Mouse (Mus musculus) bone marrow macrophage, adult 2 months (primary cell): ENCODE results near the gene B230217C12Rik. TPM values are rescaled to one million over a fixed set of nuclear protein-coding genes. Genes with fewer than 3 reads are reported as not detected.
"Not testable (repeated sequence)": the region's sequence is repeated elsewhere in the genome, so short reads cannot be mapped to it uniquely, and the experiment has no call there.

Source experiments
- H3K27ac ChIP-seq: 2 replicates; pipeline ENCODE4 v1.5.1; 2012; ENCODE audit warnings: low read depth, low read length; ENCODE audit not compliant: insufficient read depth
- H3K4me1 ChIP-seq: 2 replicates; pipeline ENCODE4 v1.6.1; 2012; ENCODE audit warnings: low read length; ENCODE audit not compliant: control insufficient read depth, insufficient read depth
- H3K4me3 ChIP-seq: 2 replicates; pipeline ENCODE4 v1.5.1; 2012; ENCODE audit warnings: mild to moderate bottlenecking, low read length, moderate library complexity; ENCODE audit not compliant: insufficient read depth
- CTCF ChIP-seq: IDR thresholded peaks from 2 replicates; pipeline ENCODE4 v1.5.1; 2012; ENCODE audit warnings: low read depth, mild to moderate bottlenecking, low read length, moderate library complexity
- POLR2A ChIP-seq: IDR thresholded peaks from 2 replicates; pipeline ENCODE4 v1.6.1; 2012; ENCODE audit warnings: mild to moderate bottlenecking, low read depth, low read length, borderline replicate concordance
- polyA plus RNA-seq: library from polyadenylated mRNA; stranded (reverse); fragments of >200 nt; gene quantifications from 2 replicates; pipeline ENCODE4 v1.2.4, GENCODE M21; 2012; ENCODE audit not compliant: missing spikeins, insufficient read depth, insufficient read length

Gene B230217C12Rik
- polyA plus RNA-seq, 1 experiment, result 1.8 TPM

DNA sequence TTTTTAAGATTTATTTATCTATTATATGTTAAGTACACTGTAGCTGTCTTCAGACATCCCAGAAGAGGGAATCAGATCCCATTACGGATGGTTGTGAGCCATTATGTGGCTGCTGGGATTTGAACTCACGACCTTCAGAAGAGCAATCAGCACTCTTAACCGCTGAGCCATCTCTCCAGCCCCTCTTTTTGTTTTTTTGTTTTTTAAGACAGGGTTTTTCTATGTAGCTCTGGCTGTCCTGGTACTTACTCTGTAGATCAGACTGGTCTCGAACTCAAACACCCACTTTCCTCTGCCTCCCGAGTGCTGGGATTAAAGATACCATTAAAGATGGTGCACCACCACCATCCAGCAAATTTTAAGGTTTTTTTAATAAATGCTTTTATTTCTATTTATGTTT is 24.8 kb downstream of the B230217C12Rik start:
- H3K4me1 ChIP-seq, result no peaks in the 10 kb centered on the region
- TF ChIP-seq CTCF (no peak), POLR2A (no peak)
- H3K27ac ChIP-seq, result no peak overlapping the region
- H3K4me3 ChIP-seq, result no peak overlapping the region

- Histone ChIP-seq H3K4me1 (no peaks in the 10 kb centered on the region), H3K4me3 (no peak overlapping the region), H3K27ac (no peak overlapping the region)
- no peak for TF ChIP-seq CTCF
These were observed 25.7 kb downstream of the B230217C12Rik start for GRCm38 (mm10) chr11:97866091-97866888.

DNA sequence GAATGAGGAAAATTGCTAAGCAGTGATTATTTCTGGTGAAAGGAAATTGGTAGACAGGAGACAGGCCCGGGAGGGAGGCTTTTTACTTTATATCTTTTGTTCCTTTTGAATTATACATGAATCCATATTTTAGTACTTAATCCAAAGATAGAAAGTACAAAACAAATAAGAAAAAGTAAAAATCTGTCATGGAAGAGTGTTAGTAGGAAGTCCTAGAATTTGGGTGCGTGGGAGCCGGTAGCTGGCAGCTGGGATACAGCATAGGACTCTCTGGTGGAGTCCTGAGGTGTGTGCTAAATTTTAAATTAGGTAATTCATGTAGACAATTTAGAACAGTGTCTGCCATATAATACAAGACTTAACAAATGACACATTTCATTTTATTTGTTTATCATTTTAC is 27.0 kb downstream of the B230217C12Rik start:
- no peaks in the 10 kb centered on the region for H3K4me1 ChIP-seq
- H3K27ac ChIP-seq, result no peak overlapping the region
- no peak overlapping the region for H3K4me3 ChIP-seq
- TF ChIP-seq POLR2A (no peak), CTCF (no peak)

GRCm38 (mm10) chr11:97872378-97872777 is 31.8 kb downstream of the B230217C12Rik start:
- not testable (repeated sequence) for H3K4me3 ChIP-seq, H3K4me1 ChIP-seq, H3K27ac ChIP-seq

GRCm38 (mm10) chr11:97874396-97874795 is 33.8 kb downstream of the B230217C12Rik start:
- no peak for TF ChIP-seq CTCF
- TF ChIP-seq POLR2A, result no peak
- Histone ChIP-seq H3K27ac (no peak overlapping the region), H3K4me1 (no peaks in the 10 kb centered on the region), H3K4me3 (no peak overlapping the region)

- H3K27ac ChIP-seq, result no peak overlapping the region
These were observed 36.8 kb downstream of the B230217C12Rik start for GRCm38 (mm10) chr11:97877341-97877740.

GRCm38 (mm10) chr11:97880362-97880761 is 39.8 kb downstream of the B230217C12Rik start:
- H3K4me1 ChIP-seq, result no peaks in the 10 kb centered on the region
- no peak for TF ChIP-seq CTCF
- no peak for TF ChIP-seq POLR2A
- no peak overlapping the region for H3K4me3 ChIP-seq

More at GRCm38 (mm10) chr11:97877341-97877740, 36.8 kb downstream of the B230217C12Rik start:
- Histone ChIP-seq H3K4me3 (no peak overlapping the region), H3K4me1 (no peaks in the 10 kb centered on the region)
- no peak for TF ChIP-seq POLR2A
- TF ChIP-seq CTCF, result no peak

GRCm38 (mm10) chr11:97883542-97883917 is 43.0 kb downstream of the B230217C12Rik start:
- TF ChIP-seq CTCF, result no peak
- peak overlapping the region; percentile 73 for H3K4me3 ChIP-seq
- no peaks in the 10 kb centered on the region for H3K4me1 ChIP-seq
- H3K27ac ChIP-seq, result peak overlapping the region; percentile 90

More at GRCm38 (mm10) chr11:97880362-97880761, 39.8 kb downstream of the B230217C12Rik start:
- H3K27ac ChIP-seq, result no peak overlapping the region

GRCm38 (mm10) chr11:97883918-97884600 is 43.5 kb downstream of the B230217C12Rik start, which contains the start of gene Fbxo47:
Gene Fbxo47 (minus strand): TSS chr11:97884154.
- Histone ChIP-seq H3K27ac (peak within 1 kb of the TSS; percentile 90), H3K4me3 (peak within 1 kb of the TSS; percentile 73), H3K4me1 (no peaks in the 10 kb centered on the region)
- TF ChIP-seq POLR2A, result no peak
- TF ChIP-seq CTCF, result no peak

DNA sequence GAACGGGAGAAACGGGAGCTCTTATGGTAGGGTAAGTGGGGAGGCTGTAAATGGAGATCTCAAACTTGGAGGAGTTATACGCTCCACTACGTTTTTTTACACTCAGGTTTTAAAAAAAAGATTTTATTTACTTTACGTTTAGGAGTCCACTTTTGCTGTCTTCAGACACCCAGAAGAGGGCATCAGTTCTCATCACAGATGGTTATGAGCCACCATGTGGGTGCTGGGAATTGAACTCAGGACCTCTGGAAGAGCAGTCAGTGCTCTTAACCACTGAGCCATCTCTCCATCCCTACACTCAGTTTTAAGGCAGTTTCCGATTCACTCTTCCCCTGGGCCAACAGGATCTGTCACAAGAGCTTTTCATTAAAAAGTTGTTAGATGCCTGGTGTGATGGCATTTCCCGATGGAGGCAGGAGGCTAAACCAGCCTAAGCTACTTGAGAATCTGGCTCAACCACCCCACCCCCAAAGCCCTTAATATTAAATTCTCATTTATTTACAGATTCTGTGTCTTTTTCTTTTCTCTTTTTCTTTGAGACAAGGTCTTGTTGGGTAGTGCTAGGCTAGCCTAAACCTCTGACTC is 44.1 kb downstream of the B230217C12Rik start:
- no peak for TF ChIP-seq CTCF
- TF ChIP-seq POLR2A, result no peak
- Histone ChIP-seq H3K4me3 (peak overlapping the region; percentile 71), H3K4me1 (no peaks in the 10 kb centered on the region), H3K27ac (peak overlapping the region; percentile 74)
